Mouse (Mus musculus): ENCODE measurements around the gene Rwdd4a. TPM values are rescaled to one million over a fixed set of nuclear protein-coding genes. Genes with fewer than 3 reads are reported as not detected.

The Rwdd4a gene
- polyA plus RNA-seq (2015; fragmentation: Nextera tagmentation; extraction: Ambion mirVana), result 39.4 and 42.3 TPM in 2 replicates

- ATAC-seq (replicated peaks), result peak; percentile 100
- under 1% methylated on average over 65 of the region's 65 CpGs for WGBS
Observed at GRCm38 (mm10) chr8:47533344-47534125, at the start of gene Rwdd4a, which contains the start of gene Trappc11. Gene Rwdd4a, plus strand, starts transcription at chr8:47533664. Gene Trappc11, minus strand, starts transcription at chr8:47533470.

GRCm38 (mm10) chr8:47487231-47487630 is 46.2 kb upstream of the Rwdd4a start:
- Histone ChIP-seq H3K9me3 (no peaks in the 10 kb centered on the region), H3K9ac (replicated peaks) (no peak overlapping the region), H3K27ac (replicated peaks) (no peak overlapping the region), H3K4me1 (0 out of 2 replicates have a peak, but pooled peaks cover 3% of the 10 kb centered on the region), H3K27me3 (no peaks in the 10 kb centered on the region), H3K36me3 (peaks cover 25% of the 10 kb centered on the region), H3K4me2 (replicated peaks) (no peak overlapping the region), H3K4me3 (no peak overlapping the region)
- 92% methylated on average over 3 of the region's 3 CpGs for WGBS
- no peak for ATAC-seq (replicated peaks)

More at GRCm38 (mm10) chr8:47533344-47534125, at the start of gene Rwdd4a, which contains the start of gene Trappc11:
- peak within 1 kb of the TSS; percentile 89 for H3K9ac ChIP-seq (replicated peaks)
- H3K36me3 ChIP-seq, result peaks cover 12% of the 10 kb centered on the region
- H3K4me3 ChIP-seq, result peak within 1 kb of the TSS; percentile 88
- H3K4me2 ChIP-seq (replicated peaks), result peak within 1 kb of the TSS; percentile 72
- no peaks in the 10 kb centered on the region for H3K27me3 ChIP-seq
- H3K27ac ChIP-seq (replicated peaks), result peak within 1 kb of the TSS; percentile 87
- H3K9me3 ChIP-seq, result no peaks in the 10 kb centered on the region
- H3K4me1 ChIP-seq, result peaks cover 45% of the 10 kb centered on the region

- Histone ChIP-seq H3K9me3 (no peaks in the 10 kb centered on the region), H3K36me3 (peaks cover 63% of the 10 kb centered on the region)
Observed at GRCm38 (mm10) chr8:47493106-47493505, 40.4 kb upstream of the Rwdd4a start.

GRCm38 (mm10) chr8:47494602-47495153 is 38.8 kb upstream of the Rwdd4a start:
- 94% methylated on average over 12 of the region's 12 CpGs for WGBS
- no peak overlapping the region for H3K27ac ChIP-seq (replicated peaks)
- no peaks in the 10 kb centered on the region for H3K9me3 ChIP-seq
- no peak overlapping the region for H3K9ac ChIP-seq (replicated peaks)
- no peak for ATAC-seq (replicated peaks)
- no peak overlapping the region for H3K4me2 ChIP-seq (replicated peaks)
- no peaks in the 10 kb centered on the region for H3K27me3 ChIP-seq
- H3K4me1 ChIP-seq, result no peaks in the 10 kb centered on the region
- no peak overlapping the region for H3K4me3 ChIP-seq
- peaks cover 70% of the 10 kb centered on the region for H3K36me3 ChIP-seq

More at GRCm38 (mm10) chr8:47493106-47493505, 40.4 kb upstream of the Rwdd4a start:
- Histone ChIP-seq H3K27ac (replicated peaks) (no peak overlapping the region), H3K4me3 (no peak overlapping the region), H3K4me2 (replicated peaks) (no peak overlapping the region), H3K27me3 (no peaks in the 10 kb centered on the region), H3K9ac (replicated peaks) (no peak overlapping the region), H3K4me1 (no peaks in the 10 kb centered on the region)
- WGBS, result 94% methylated on average over 12 of the region's 12 CpGs
- no peak for ATAC-seq (replicated peaks)

- no peak overlapping the region for H3K4me2 ChIP-seq (replicated peaks)
- 85% methylated on average over 6 of the region's 6 CpGs for WGBS
- H3K4me1 ChIP-seq, result no peaks in the 10 kb centered on the region
- H3K27me3 ChIP-seq, result no peaks in the 10 kb centered on the region
- no peak overlapping the region for H3K27ac ChIP-seq (replicated peaks)
- no peak overlapping the region for H3K4me3 ChIP-seq
- ATAC-seq (replicated peaks), result no peak
- no peaks in the 10 kb centered on the region for H3K9me3 ChIP-seq
- no peak overlapping the region for H3K9ac ChIP-seq (replicated peaks)
- peaks cover 74% of the 10 kb centered on the region for H3K36me3 ChIP-seq
Observed at GRCm38 (mm10) chr8:47495428-47495827, 38.0 kb upstream of the Rwdd4a start.

- H3K4me1 ChIP-seq, result no peaks in the 10 kb centered on the region
- no peak overlapping the region for H3K27ac ChIP-seq (replicated peaks)
- WGBS, result 89% methylated on average over 2 of the region's 2 CpGs
- ATAC-seq (replicated peaks), result no peak
- H3K4me2 ChIP-seq (replicated peaks), result no peak overlapping the region
- H3K4me3 ChIP-seq, result no peak overlapping the region
- no peaks in the 10 kb centered on the region for H3K27me3 ChIP-seq
- H3K36me3 ChIP-seq, result peaks cover 77% of the 10 kb centered on the region
- H3K9me3 ChIP-seq, result no peaks in the 10 kb centered on the region
- no peak overlapping the region for H3K9ac ChIP-seq (replicated peaks)
Observed at GRCm38 (mm10) chr8:47501994-47502393, 31.5 kb upstream of the Rwdd4a start.

GRCm38 (mm10) chr8:47502546-47502945 is 30.9 kb upstream of the Rwdd4a start:
- no peaks in the 10 kb centered on the region for H3K4me1 ChIP-seq
- no peak overlapping the region for H3K4me2 ChIP-seq (replicated peaks)
- no peak for ATAC-seq (replicated peaks)
- no peaks in the 10 kb centered on the region for H3K27me3 ChIP-seq
- H3K4me3 ChIP-seq, result no peak overlapping the region
- peaks cover 77% of the 10 kb centered on the region for H3K36me3 ChIP-seq
- 95% methylated on average over 13 of the region's 13 CpGs for WGBS
- no peak overlapping the region for H3K27ac ChIP-seq (replicated peaks)
- H3K9me3 ChIP-seq, result no peaks in the 10 kb centered on the region
- H3K9ac ChIP-seq (replicated peaks), result no peak overlapping the region

- 87% methylated on average over 12 of the region's 12 CpGs for WGBS
Observed at GRCm38 (mm10) chr8:47505431-47505830, 28.0 kb upstream of the Rwdd4a start.

GRCm38 (mm10) chr8:47510930-47511329 is 22.5 kb upstream of the Rwdd4a start:
- Histone ChIP-seq H3K36me3 (peaks cover 71% of the 10 kb centered on the region), H3K27ac (replicated peaks) (no peak overlapping the region), H3K9me3 (no peaks in the 10 kb centered on the region), H3K27me3 (no peaks in the 10 kb centered on the region), H3K9ac (replicated peaks) (no peak overlapping the region), H3K4me3 (no peak overlapping the region), H3K4me2 (replicated peaks) (no peak overlapping the region), H3K4me1 (no peaks in the 10 kb centered on the region)
- no peak for ATAC-seq (replicated peaks)
- 95% methylated on average over 9 of the region's 9 CpGs for WGBS

More at GRCm38 (mm10) chr8:47505431-47505830, 28.0 kb upstream of the Rwdd4a start:
- H3K27me3 ChIP-seq, result no peaks in the 10 kb centered on the region
- peaks cover 80% of the 10 kb centered on the region for H3K36me3 ChIP-seq
- no peak overlapping the region for H3K4me3 ChIP-seq
- H3K27ac ChIP-seq (replicated peaks), result no peak overlapping the region
- H3K9me3 ChIP-seq, result no peaks in the 10 kb centered on the region
- no peaks in the 10 kb centered on the region for H3K4me1 ChIP-seq
- ATAC-seq (replicated peaks), result no peak
- no peak overlapping the region for H3K4me2 ChIP-seq (replicated peaks)
- no peak overlapping the region for H3K9ac ChIP-seq (replicated peaks)

- Histone ChIP-seq H3K36me3 (peaks cover 69% of the 10 kb centered on the region), H3K27me3 (no peaks in the 10 kb centered on the region), H3K9ac (replicated peaks) (no peak overlapping the region), H3K4me3 (no peak overlapping the region), H3K4me2 (replicated peaks) (no peak overlapping the region), H3K4me1 (no peaks in the 10 kb centered on the region), H3K27ac (replicated peaks) (no peak overlapping the region), H3K9me3 (no peaks in the 10 kb centered on the region)
- 96% methylated on average over 15 of the region's 15 CpGs for WGBS
- ATAC-seq (replicated peaks), result no peak
Observed at GRCm38 (mm10) chr8:47513601-47514000, 19.9 kb upstream of the Rwdd4a start.

GRCm38 (mm10) chr8:47528094-47528493 is 5.4 kb upstream of the Rwdd4a start:
- no peaks in the 10 kb centered on the region for H3K9me3 ChIP-seq
- H3K36me3 ChIP-seq, result peaks cover 46% of the 10 kb centered on the region
- no peak overlapping the region for H3K27ac ChIP-seq (replicated peaks)
- no peak overlapping the region for H3K4me3 ChIP-seq
- WGBS, result 89% methylated on average over 1 of the region's 1 CpGs
- no peak overlapping the region for H3K4me2 ChIP-seq (replicated peaks)
- ATAC-seq (replicated peaks), result no peak
- no peak overlapping the region for H3K9ac ChIP-seq (replicated peaks)
- H3K4me1 ChIP-seq, result peaks cover 17% of the 10 kb centered on the region
- no peaks in the 10 kb centered on the region for H3K27me3 ChIP-seq

- 69% methylated on average over 4 of the region's 4 CpGs for WGBS
- peaks cover 29% of the 10 kb centered on the region; the same call in 1 of the 2 replicates for H3K36me3 ChIP-seq
- no peak for ATAC-seq (replicated peaks)
- no peaks in the 10 kb centered on the region for H3K27me3 ChIP-seq
- no peak overlapping the region for H3K27ac ChIP-seq (replicated peaks)
- no peak overlapping the region for H3K4me3 ChIP-seq
- no peak overlapping the region for H3K4me2 ChIP-seq (replicated peaks)
- peaks cover 27% of the 10 kb centered on the region for H3K4me1 ChIP-seq
- H3K9ac ChIP-seq (replicated peaks), result no peak overlapping the region
- H3K9me3 ChIP-seq, result no peaks in the 10 kb centered on the region
Observed at GRCm38 (mm10) chr8:47538323-47538722, 4.9 kb downstream of the Rwdd4a start.
